Mouse (Mus musculus) liver, embryonic 12.5 days (tissue): ENCODE data around the gene Serpine1. TPM values are rescaled to one million over a fixed set of nuclear protein-coding genes. Genes with fewer than 3 reads are reported as not detected.

Experiments used
- ATAC-seq: fragments of 200-750 bp; cut with Nextera tagmentation; 2 replicates; pipeline ENCODE4 v1.8.0; 2017; ENCODE audit warnings: moderate number of reproducible peaks, mild to moderate bottlenecking, moderate library complexity
- H3K27ac ChIP-seq: fragments of 300-500 bp; sonication (generic); 2 replicates; pipeline ENCODE4 v1.5.1; 2016; ENCODE audit warnings: mild to moderate bottlenecking
- H3K27me3 ChIP-seq: fragments of 300-500 bp; sonication (generic); replicated peaks from 2 replicates; pipeline ENCODE4 v1.6.1; 2016; ENCODE audit warnings: mild to moderate bottlenecking, moderate library complexity
- H3K36me3 ChIP-seq: fragments of 300-500 bp; sonication (generic); 2 replicates; pipeline ENCODE4 v1.6.1; 2016; ENCODE audit warnings: mild to moderate bottlenecking, moderate library complexity
- H3K4me1 ChIP-seq: fragments of 300-500 bp; sonication (generic); 2 replicates; pipeline ENCODE4 v1.6.1; 2016
- H3K4me2 ChIP-seq: fragments of 300-500 bp; sonication (generic); 2 replicates; pipeline ENCODE4 v1.6.1; 2016; ENCODE audit warnings: mild to moderate bottlenecking, moderate library complexity
- H3K4me3 ChIP-seq: fragments of 300-500 bp; sonication (generic); 2 replicates; pipeline ENCODE4 v1.5.1; 2016; ENCODE audit warnings: mild to moderate bottlenecking, moderate library complexity
- H3K9ac ChIP-seq: fragments of 300-500 bp; sonication (generic); 2 replicates; pipeline ENCODE4 v1.6.1; 2016; ENCODE audit warnings: mild to moderate bottlenecking, moderate library complexity
- H3K9me3 ChIP-seq: fragments of 300-500 bp; sonication (generic); replicated peaks from 2 replicates; pipeline ENCODE4 v1.6.1; 2016; ENCODE audit warnings: mild to moderate bottlenecking, moderate library complexity
- WGBS: fragments of 180-500 bp; shearing (Covaris S2); methylation state at CpG from one replicate; pipeline ENCODE4 v1.1.7; 2016; ENCODE audit not compliant: insufficient replicate concordance; 5-methylcytosine and 5-hydroxymethylcytosine counted together
- polyA plus RNA-seq: library from polyadenylated mRNA; unstranded; fragments of >200 nt; fragmentation: Nextera tagmentation; extraction: Ambion mirVana; gene quantifications from 2 replicates; pipeline ENCODE4 v1.2.1, GENCODE M21; 2016

Serpine1 gene
- polyA plus RNA-seq, 1 experiment from 2014 or later: 0.19 TPM

- no peak for ATAC-seq
- H3K9me3 ChIP-seq: no peaks in the 10 kb centered on the region
- H3K27me3 ChIP-seq: peaks cover 23% of the 10 kb centered on the region
- peaks cover 20% of the 10 kb centered on the region for H3K36me3 ChIP-seq
- H3K4me3 ChIP-seq: no peak overlapping the region
- peaks cover 22% of the 10 kb centered on the region for H3K4me1 ChIP-seq
- no peak overlapping the region for H3K9ac ChIP-seq
- no peak overlapping the region for H3K4me2 ChIP-seq
- H3K27ac ChIP-seq: no peak overlapping the region
These were observed 25.1 kb downstream of the Serpine1 start for GRCm38 (mm10) chr5:137046991-137047390.

GRCm38 (mm10) chr5:137046324-137046718, 25.7 kb downstream of the Serpine1 start:
- Histone ChIP-seq H3K36me3 (peaks cover 26% of the 10 kb centered on the region), H3K27ac (no peak overlapping the region), H3K9ac (no peak overlapping the region), H3K4me1 (peaks cover 22% of the 10 kb centered on the region), H3K4me3 (peak overlapping the region; percentile 79), H3K27me3 (peaks cover 18% of the 10 kb centered on the region), H3K4me2 (peak overlapping the region; percentile 86), H3K9me3 (no peaks in the 10 kb centered on the region)
- WGBS: 24% methylated on average over 5 of the region's 5 CpGs
- no peak for ATAC-seq

- H3K9me3 ChIP-seq: no peaks in the 10 kb centered on the region
- H3K27ac ChIP-seq: peak within 1 kb of the TSS; percentile 69
- H3K4me2 ChIP-seq: peak within 1 kb of the TSS; percentile 86
- peaks cover 22% of the 10 kb centered on the region for H3K4me1 ChIP-seq
- H3K36me3 ChIP-seq: peaks cover 31% of the 10 kb centered on the region
- H3K9ac ChIP-seq: peak within 1 kb of the TSS; percentile 82
- H3K27me3 ChIP-seq: peaks cover 17% of the 10 kb centered on the region
- peak within 1 kb of the TSS; percentile 79 for H3K4me3 ChIP-seq
- peak; percentile 86 for ATAC-seq
- WGBS: under 1% methylated on average over 48 of the region's 48 CpGs
These were observed 26.4 kb downstream of the Serpine1 start, which contains the start of gene Ap1s1 for GRCm38 (mm10) chr5:137045402-137046323. Gene Ap1s1 (minus strand): TSS chr5:137046135.

- Histone ChIP-seq H3K9me3 (no peaks in the 10 kb centered on the region), H3K27me3 (peaks cover 7% of the 10 kb centered on the region), H3K4me2 (no peak overlapping the region), H3K27ac (no peak overlapping the region), H3K4me3 (no peak overlapping the region), H3K4me1 (peaks cover 22% of the 10 kb centered on the region), H3K36me3 (peaks cover 48% of the 10 kb centered on the region), H3K9ac (no peak overlapping the region)
- no peak for ATAC-seq
- WGBS: 90% methylated on average over 7 of the region's 7 CpGs
These were observed 28.1 kb downstream of the Serpine1 start for GRCm38 (mm10) chr5:137043997-137044396.

- H3K4me2 ChIP-seq: no peak overlapping the region
- 0 out of 2 replicates have a peak overlapping the region, but pooled peaks have one; percentile 4 for H3K27ac ChIP-seq
- H3K4me1 ChIP-seq: peaks cover 20% of the 10 kb centered on the region
- no peak overlapping the region for H3K4me3 ChIP-seq
- H3K9ac ChIP-seq: no peak overlapping the region
- H3K36me3 ChIP-seq: peaks cover 73% of the 10 kb centered on the region
- 80% methylated on average over 10 of the region's 10 CpGs for WGBS
- H3K27me3 ChIP-seq: no peaks in the 10 kb centered on the region
- no peak for ATAC-seq
- H3K9me3 ChIP-seq: no peaks in the 10 kb centered on the region
These were observed 30.6 kb downstream of the Serpine1 start for GRCm38 (mm10) chr5:137041442-137041841.

- ATAC-seq: no peak
- 88% methylated on average over 10 of the region's 10 CpGs for WGBS
- no peak overlapping the region for H3K4me3 ChIP-seq
- H3K4me2 ChIP-seq: no peak overlapping the region
- H3K4me1 ChIP-seq: peaks cover under 1% of the 10 kb centered on the region; the same call in 1 of the 2 replicates
- H3K9me3 ChIP-seq: no peaks in the 10 kb centered on the region
- no peak overlapping the region for H3K27ac ChIP-seq
- H3K36me3 ChIP-seq: peaks cover 85% of the 10 kb centered on the region
- no peak overlapping the region for H3K9ac ChIP-seq
- H3K27me3 ChIP-seq: 0 out of 2 replicates have a peak, but pooled peaks cover under 1% of the 10 kb centered on the region
These were observed 32.6 kb downstream of the Serpine1 start for GRCm38 (mm10) chr5:137039453-137039852.

- peaks cover 58% of the 10 kb centered on the region for H3K36me3 ChIP-seq
- H3K4me1 ChIP-seq: peaks cover 24% of the 10 kb centered on the region
- H3K4me3 ChIP-seq: no peak overlapping the region
- no peak overlapping the region for H3K4me2 ChIP-seq
- no peak overlapping the region for H3K9ac ChIP-seq
- H3K27me3 ChIP-seq: peaks cover 23% of the 10 kb centered on the region
- no peaks in the 10 kb centered on the region for H3K9me3 ChIP-seq
- ATAC-seq: no peak
- 71% methylated on average over 13 of the region's 13 CpGs for WGBS
- H3K27ac ChIP-seq: no peak overlapping the region
These were observed 35.9 kb downstream of the Serpine1 start for GRCm38 (mm10) chr5:137036211-137036610.

GRCm38 (mm10) chr5:137032641-137033074, 39.4 kb downstream of the Serpine1 start:
- H3K27ac ChIP-seq: peak overlapping the region; percentile 41; the same call in 1 of the 2 replicates
- peak overlapping the region; percentile 65 for H3K9ac ChIP-seq
- under 1% methylated on average over 49 of the region's 49 CpGs for WGBS
- peak; percentile 86 for ATAC-seq
- no peaks in the 10 kb centered on the region for H3K9me3 ChIP-seq
- H3K27me3 ChIP-seq: peaks cover 58% of the 10 kb centered on the region
- peaks cover 46% of the 10 kb centered on the region for H3K4me1 ChIP-seq
- peak overlapping the region; percentile 82 for H3K4me2 ChIP-seq
- peak overlapping the region; percentile 58 for H3K4me3 ChIP-seq
- peaks cover 24% of the 10 kb centered on the region for H3K36me3 ChIP-seq

GRCm38 (mm10) chr5:137032033-137032421, 40.0 kb downstream of the Serpine1 start:
- H3K4me3 ChIP-seq: peak overlapping the region; percentile 58
- peaks cover 65% of the 10 kb centered on the region for H3K27me3 ChIP-seq
- no peak overlapping the region for H3K27ac ChIP-seq
- 0 out of 2 replicates have a peak overlapping the region, but pooled peaks have one; percentile 12 for H3K9ac ChIP-seq
- peak overlapping the region; percentile 82 for H3K4me2 ChIP-seq
- WGBS: under 1% methylated on average over 30 of the region's 33 CpGs
- H3K4me1 ChIP-seq: peaks cover 46% of the 10 kb centered on the region
- peaks cover 18% of the 10 kb centered on the region for H3K36me3 ChIP-seq
- no peaks in the 10 kb centered on the region for H3K9me3 ChIP-seq
- no peak for ATAC-seq

GRCm38 (mm10) chr5:137031076-137032032, 40.7 kb downstream of the Serpine1 start:
- no peak overlapping the region for H3K9ac ChIP-seq
- H3K4me3 ChIP-seq: peak overlapping the region; percentile 58
- H3K4me1 ChIP-seq: peaks cover 46% of the 10 kb centered on the region
- no peaks in the 10 kb centered on the region for H3K9me3 ChIP-seq
- WGBS: 2% methylated on average over 78 of the region's 78 CpGs
- H3K27ac ChIP-seq: no peak overlapping the region
- ATAC-seq: no peak
- H3K27me3 ChIP-seq: peaks cover 71% of the 10 kb centered on the region
- peaks cover 11% of the 10 kb centered on the region for H3K36me3 ChIP-seq
- H3K4me2 ChIP-seq: peak overlapping the region; percentile 82

- no peak for ATAC-seq
- 13% methylated on average over 22 of the region's 22 CpGs for WGBS
- Histone ChIP-seq H3K27ac (no peak overlapping the region), H3K4me1 (peaks cover 48% of the 10 kb centered on the region), H3K4me3 (peak overlapping the region; percentile 38), H3K9ac (no peak overlapping the region), H3K9me3 (no peaks in the 10 kb centered on the region), H3K27me3 (peaks cover 81% of the 10 kb centered on the region), H3K36me3 (peaks cover 2% of the 10 kb centered on the region; the same call in 1 of the 2 replicates), H3K4me2 (peak overlapping the region; percentile 71)
These were observed 41.7 kb downstream of the Serpine1 start for GRCm38 (mm10) chr5:137030416-137030810.
